Mouse (Mus musculus): ENCODE results near the gene Tnfaip8l1.

The Tnfaip8l1 gene

GRCm38 (mm10) chr17:56162231-56162774 lies at the start of gene Tnfaip8l1:
Gene Tnfaip8l1, plus strand, starts transcription at chr17:56162477.
- DNase-seq (ENCODE audit: low spot score), result peak; percentile 90

- no peak for DNase-seq (ENCODE audit: low spot score)
Measured at GRCm38 (mm10) chr17:56112743-56113142, 49.5 kb upstream of the Tnfaip8l1 start.

- DNase-seq (ENCODE audit: low spot score), result no peak
Measured at GRCm38 (mm10) chr17:56116193-56116592, 46.1 kb upstream of the Tnfaip8l1 start.

GRCm38 (mm10) chr17:56117251-56117710 lies 45.0 kb upstream of the Tnfaip8l1 start, which contains the start of gene Plin5:
Gene Plin5, minus strand, starts transcription at chr17:56117596.
- DNase-seq (ENCODE audit: low spot score), result no peak

- no peak for DNase-seq (ENCODE audit: low spot score)
Measured at GRCm38 (mm10) chr17:56119431-56119830, 42.8 kb upstream of the Tnfaip8l1 start.

- no peak for DNase-seq (ENCODE audit: low spot score)
Measured at GRCm38 (mm10) chr17:56119981-56120880, 42.0 kb upstream of the Tnfaip8l1 start.

- no peak for DNase-seq (ENCODE audit: low spot score)
Measured at GRCm38 (mm10) chr17:56121826-56122225, 40.5 kb upstream of the Tnfaip8l1 start, which contains the start of gene Lrg1. Gene Lrg1, minus strand, starts transcription at chr17:56122001.

GRCm38 (mm10) chr17:56123161-56123560 lies 39.1 kb upstream of the Tnfaip8l1 start:
- no peak for DNase-seq (ENCODE audit: low spot score)

GRCm38 (mm10) chr17:56123681-56124340 lies 38.5 kb upstream of the Tnfaip8l1 start:
- DNase-seq (ENCODE audit: low spot score), result no peak

- DNase-seq (ENCODE audit: low spot score), result peak; percentile 39
Measured at GRCm38 (mm10) chr17:56124377-56125275, 37.7 kb upstream of the Tnfaip8l1 start.

GRCm38 (mm10) chr17:56125276-56125630 lies 37.0 kb upstream of the Tnfaip8l1 start:
- no peak for DNase-seq (ENCODE audit: low spot score)

GRCm38 (mm10) chr17:56126175-56126574 lies 36.1 kb upstream of the Tnfaip8l1 start:
- no peak for DNase-seq (ENCODE audit: low spot score)

- DNase-seq (ENCODE audit: low spot score), result no peak
Measured at GRCm38 (mm10) chr17:56128246-56128645, 34.0 kb upstream of the Tnfaip8l1 start.

GRCm38 (mm10) chr17:56131136-56131535 lies 31.1 kb upstream of the Tnfaip8l1 start:
- no peak for DNase-seq (ENCODE audit: low spot score)

- DNase-seq (ENCODE audit: low spot score), result peak; percentile 66
Measured at GRCm38 (mm10) chr17:56131814-56132213, 30.5 kb upstream of the Tnfaip8l1 start.

- peak; percentile 74 for DNase-seq (ENCODE audit: low spot score)
Measured at GRCm38 (mm10) chr17:56132661-56133060, 29.6 kb upstream of the Tnfaip8l1 start.

- DNase-seq (ENCODE audit: low spot score), result no peak
Measured at GRCm38 (mm10) chr17:56133457-56134363, 28.6 kb upstream of the Tnfaip8l1 start.

GRCm38 (mm10) chr17:56134463-56134971 lies 27.8 kb upstream of the Tnfaip8l1 start:
- peak; percentile 77 for DNase-seq (ENCODE audit: low spot score)

- no peak for DNase-seq (ENCODE audit: low spot score)
Measured at GRCm38 (mm10) chr17:56136558-56136957, 25.7 kb upstream of the Tnfaip8l1 start.
